Mouse (Mus musculus): ENCODE measurements around the gene Cblb. TPM values are rescaled to one million over a fixed set of nuclear protein-coding genes. Genes with fewer than 3 reads are reported as not detected.

Cblb gene
- polyA plus RNA-seq, 1 experiment from 2014 or later: 15.5 TPM

GRCm38 (mm10) chr16:52040937-52041336, 9.9 kb downstream of the Cblb start:
- Histone ChIP-seq H3K4me2 (replicated peaks) (no peak overlapping the region), H3K4me1 (peaks cover 4% of the 10 kb centered on the region; the same call in 1 of the 2 replicates), H3K36me3 (peaks cover 4% of the 10 kb centered on the region), H3K27me3 (no peaks in the 10 kb centered on the region), H3K27ac (replicated peaks) (no peak overlapping the region), H3K4me3 (replicated peaks) (no peak overlapping the region), H3K9ac (no peak overlapping the region), H3K9me3 (replicated peaks) (no peaks in the 10 kb centered on the region)
- no peak for ATAC-seq (ENCODE audit: insufficient number of reproducible peaks, low FRiP score, low TSS enrichment, low read depth)
- WGBS: 84% methylated on average over 4 of the region's 4 CpGs

- 74% methylated on average over 14 of the region's 14 CpGs for WGBS
- no peaks in the 10 kb centered on the region for H3K9me3 ChIP-seq (replicated peaks)
- no peak for ATAC-seq (ENCODE audit: insufficient number of reproducible peaks, low FRiP score, low TSS enrichment, low read depth)
Measured at GRCm38 (mm10) chr16:52042667-52043379, 11.8 kb downstream of the Cblb start.

GRCm38 (mm10) chr16:52043380-52044117, 12.5 kb downstream of the Cblb start:
- H3K9ac ChIP-seq: no peak overlapping the region
- no peaks in the 10 kb centered on the region for H3K27me3 ChIP-seq
- no peaks in the 10 kb centered on the region for H3K9me3 ChIP-seq (replicated peaks)
- peaks cover 4% of the 10 kb centered on the region; the same call in 1 of the 2 replicates for H3K4me1 ChIP-seq
- no peak overlapping the region for H3K4me2 ChIP-seq (replicated peaks)
- 68% methylated on average over 11 of the region's 11 CpGs for WGBS
- peaks cover 18% of the 10 kb centered on the region; the same call in 1 of the 2 replicates for H3K36me3 ChIP-seq
- H3K4me3 ChIP-seq (replicated peaks): no peak overlapping the region
- H3K27ac ChIP-seq (replicated peaks): no peak overlapping the region
- ATAC-seq (ENCODE audit: insufficient number of reproducible peaks, low FRiP score, low TSS enrichment, low read depth): no peak

More at GRCm38 (mm10) chr16:52042667-52043379, 11.8 kb downstream of the Cblb start:
- Histone ChIP-seq H3K27ac (replicated peaks) (no peak overlapping the region), H3K4me3 (replicated peaks) (no peak overlapping the region), H3K27me3 (no peaks in the 10 kb centered on the region), H3K9ac (no peak overlapping the region), H3K4me2 (replicated peaks) (no peak overlapping the region), H3K4me1 (peaks cover 4% of the 10 kb centered on the region; the same call in 1 of the 2 replicates), H3K36me3 (peaks cover 11% of the 10 kb centered on the region; the same call in 1 of the 2 replicates)

GRCm38 (mm10) chr16:52044518-52044917, 13.5 kb downstream of the Cblb start:
- 84% methylated on average over 7 of the region's 7 CpGs for WGBS
- no peaks in the 10 kb centered on the region for H3K27me3 ChIP-seq
- H3K9ac ChIP-seq: no peak overlapping the region
- peaks cover 15% of the 10 kb centered on the region; the same call in 1 of the 2 replicates for H3K36me3 ChIP-seq
- peaks cover 4% of the 10 kb centered on the region; the same call in 1 of the 2 replicates for H3K4me1 ChIP-seq
- no peak overlapping the region for H3K4me2 ChIP-seq (replicated peaks)
- no peak overlapping the region for H3K4me3 ChIP-seq (replicated peaks)
- no peaks in the 10 kb centered on the region for H3K9me3 ChIP-seq (replicated peaks)
- no peak for ATAC-seq (ENCODE audit: insufficient number of reproducible peaks, low FRiP score, low TSS enrichment, low read depth)
- H3K27ac ChIP-seq (replicated peaks): no peak overlapping the region

- Histone ChIP-seq H3K4me3 (replicated peaks) (no peak overlapping the region), H3K4me2 (replicated peaks) (no peak overlapping the region), H3K27ac (replicated peaks) (no peak overlapping the region), H3K27me3 (no peaks in the 10 kb centered on the region), H3K9ac (no peak overlapping the region), H3K4me1 (peaks cover 4% of the 10 kb centered on the region; the same call in 1 of the 2 replicates), H3K36me3 (peaks cover 15% of the 10 kb centered on the region; the same call in 1 of the 2 replicates), H3K9me3 (replicated peaks) (no peaks in the 10 kb centered on the region)
- no peak for ATAC-seq (ENCODE audit: insufficient number of reproducible peaks, low FRiP score, low TSS enrichment, low read depth)
- WGBS: 79% methylated on average over 4 of the region's 4 CpGs
Measured at GRCm38 (mm10) chr16:52044985-52045384, 14.0 kb downstream of the Cblb start.

GRCm38 (mm10) chr16:52046464-52046863, 15.4 kb downstream of the Cblb start:
- Histone ChIP-seq H3K9me3 (replicated peaks) (no peaks in the 10 kb centered on the region), H3K9ac (no peak overlapping the region), H3K4me3 (replicated peaks) (no peak overlapping the region), H3K4me1 (no peaks in the 10 kb centered on the region), H3K27me3 (no peaks in the 10 kb centered on the region), H3K36me3 (peaks cover 17% of the 10 kb centered on the region; the same call in 1 of the 2 replicates), H3K27ac (replicated peaks) (no peak overlapping the region), H3K4me2 (replicated peaks) (no peak overlapping the region)
- ATAC-seq (ENCODE audit: insufficient number of reproducible peaks, low FRiP score, low TSS enrichment, low read depth): no peak
- 94% methylated on average over 4 of the region's 4 CpGs for WGBS

GRCm38 (mm10) chr16:52051106-52051505, 20.1 kb downstream of the Cblb start:
- H3K4me3 ChIP-seq (replicated peaks): no peak overlapping the region
- ATAC-seq (ENCODE audit: insufficient number of reproducible peaks, low FRiP score, low TSS enrichment, low read depth): no peak
- WGBS: 88% methylated on average over 8 of the region's 8 CpGs
- H3K27me3 ChIP-seq: no peaks in the 10 kb centered on the region
- no peaks in the 10 kb centered on the region for H3K9me3 ChIP-seq (replicated peaks)
- no peak overlapping the region for H3K27ac ChIP-seq (replicated peaks)
- no peak overlapping the region for H3K9ac ChIP-seq
- peaks cover 17% of the 10 kb centered on the region; the same call in 1 of the 2 replicates for H3K36me3 ChIP-seq
- no peak overlapping the region for H3K4me2 ChIP-seq (replicated peaks)
- peaks cover 8% of the 10 kb centered on the region for H3K4me1 ChIP-seq

- H3K36me3 ChIP-seq: peaks cover 14% of the 10 kb centered on the region; the same call in 1 of the 2 replicates
- no peak overlapping the region for H3K27ac ChIP-seq (replicated peaks)
- H3K4me2 ChIP-seq (replicated peaks): no peak overlapping the region
- H3K27me3 ChIP-seq: no peaks in the 10 kb centered on the region
- H3K4me3 ChIP-seq (replicated peaks): no peak overlapping the region
- H3K9me3 ChIP-seq (replicated peaks): no peaks in the 10 kb centered on the region
- WGBS: 70% methylated on average over 5 of the region's 5 CpGs
- H3K4me1 ChIP-seq: peaks cover 12% of the 10 kb centered on the region
- ATAC-seq (ENCODE audit: insufficient number of reproducible peaks, low FRiP score, low TSS enrichment, low read depth): no peak
- H3K9ac ChIP-seq: no peak overlapping the region
Measured at GRCm38 (mm10) chr16:52052734-52053133, 21.7 kb downstream of the Cblb start.

- no peak for ATAC-seq (ENCODE audit: insufficient number of reproducible peaks, low FRiP score, low TSS enrichment, low read depth)
- WGBS: 84% methylated on average over 3 of the region's 3 CpGs
Measured at GRCm38 (mm10) chr16:52055236-52055635, 24.2 kb downstream of the Cblb start.

GRCm38 (mm10) chr16:52056164-52056563, 25.1 kb downstream of the Cblb start:
- Histone ChIP-seq H3K4me2 (replicated peaks) (no peak overlapping the region), H3K9me3 (replicated peaks) (no peaks in the 10 kb centered on the region), H3K27ac (replicated peaks) (no peak overlapping the region), H3K36me3 (peaks cover 3% of the 10 kb centered on the region; the same call in 1 of the 2 replicates), H3K4me1 (peaks cover 35% of the 10 kb centered on the region), H3K9ac (no peak overlapping the region), H3K4me3 (replicated peaks) (no peak overlapping the region), H3K27me3 (no peaks in the 10 kb centered on the region)
- 71% methylated on average over 4 of the region's 4 CpGs for WGBS
- no peak for ATAC-seq (ENCODE audit: insufficient number of reproducible peaks, low FRiP score, low TSS enrichment, low read depth)

More at GRCm38 (mm10) chr16:52055236-52055635, 24.2 kb downstream of the Cblb start:
- Histone ChIP-seq H3K36me3 (peaks cover 5% of the 10 kb centered on the region; the same call in 1 of the 2 replicates), H3K4me3 (replicated peaks) (no peak overlapping the region), H3K4me1 (peaks cover 26% of the 10 kb centered on the region), H3K4me2 (replicated peaks) (no peak overlapping the region), H3K27me3 (no peaks in the 10 kb centered on the region), H3K9me3 (replicated peaks) (no peaks in the 10 kb centered on the region), H3K9ac (no peak overlapping the region), H3K27ac (replicated peaks) (no peak overlapping the region)

GRCm38 (mm10) chr16:52057335-52057734, 26.3 kb downstream of the Cblb start:
- Histone ChIP-seq H3K36me3 (peaks cover 3% of the 10 kb centered on the region; the same call in 1 of the 2 replicates), H3K4me1 (peaks cover 45% of the 10 kb centered on the region)

More at GRCm38 (mm10) chr16:52057335-52057734, 26.3 kb downstream of the Cblb start:
- H3K27me3 ChIP-seq: no peaks in the 10 kb centered on the region
- no peak overlapping the region for H3K9ac ChIP-seq
- WGBS: 76% methylated on average over 2 of the region's 2 CpGs
- H3K4me2 ChIP-seq (replicated peaks): no peak overlapping the region
- H3K9me3 ChIP-seq (replicated peaks): no peaks in the 10 kb centered on the region
- H3K27ac ChIP-seq (replicated peaks): no peak overlapping the region
- no peak overlapping the region for H3K4me3 ChIP-seq (replicated peaks)
- no peak for ATAC-seq (ENCODE audit: insufficient number of reproducible peaks, low FRiP score, low TSS enrichment, low read depth)
